In the genomic region with DNA sequence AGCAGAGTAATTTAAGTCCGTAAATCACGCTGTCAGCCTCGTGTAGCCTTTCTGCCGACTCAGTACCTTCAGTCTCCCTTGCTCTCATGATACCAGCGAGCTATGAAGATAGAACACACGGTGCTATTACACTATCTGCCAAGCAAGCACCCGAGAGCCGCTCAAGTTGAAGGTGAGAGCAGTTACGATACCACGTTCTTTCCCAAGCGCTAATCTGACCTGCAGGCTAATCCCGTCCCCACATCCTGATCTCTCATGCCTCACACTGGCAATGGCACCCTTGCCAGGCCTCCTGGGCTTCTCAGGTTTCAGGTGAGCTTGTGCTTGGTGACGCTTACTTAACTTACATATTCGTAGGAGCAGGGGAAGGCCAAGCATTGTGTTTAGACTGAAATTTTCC, we compare ENCODE assay signal across 28 mouse cellular contexts. TPM values are rescaled to one million over a fixed set of nuclear protein-coding genes. Genes with fewer than 3 reads are reported as not detected.
DNase-seq lines count a peak whose midpoint lies in the region; ATAC-seq lines count a peak whose summit lies in the region.
"Had no signal": no experiment of that assay in that cellular context is flagged by ENCODE, and none has a peak within 500 bp of the region (broad histone marks: within the 10 kb centered on the region; RNA-seq: fewer than 3 reads in every experiment).

No protein-coding gene starts in this region.

- H3K9ac ChIP-seq in midbrain, embryonic 11.5 days (ENCODE audit: low read length), result no peak overlapping the region
- no peak overlapping the region for H3K9ac ChIP-seq in midbrain, embryonic 14.5 days (replicated peaks; ENCODE audit: low read length)
- H3K9ac ChIP-seq: embryonic facial prominence, embryonic 13.5 days; forebrain, embryonic 12.5 days; forebrain, embryonic 15.5 days; heart, embryonic 13.5 days; hindbrain, embryonic 14.5 days had no signal

- peak; percentile 70 for DNase-seq in gastrocnemius, adult 18-20 months (ENCODE audit: low spot score)
- DNase-seq in gastrocnemius, postnatal 4 days (ENCODE audit: low spot score in 2 of 2), result no peak
- peak; percentile 41 for DNase-seq in midbrain, embryonic 11.5 days (ENCODE audit: low spot score, missing footprints)
- no peak for DNase-seq in midbrain, embryonic 14.5 days
- DNase-seq in gastrocnemius, postnatal 25 days, result peak; percentile 59
- no peak for DNase-seq in T-cell, adult 2 months (ENCODE audit: low spot score)
- DNase-seq in kidney, postnatal 36 days, result no peak
- DNase-seq: adrenal gland, adult 2 months; adrenal gland, postnatal 14 days; B cell, adult 2 months; cerebellum, adult 11 months; cerebellum, adult 2 months; cerebellum, adult 9-11 months; cerebellum, postnatal 25 days; heart, postnatal 14 days; heart, postnatal 4 days; kidney, adult 18-20 months had no signal

- no peaks in the 10 kb centered on the region for H3K9me3 ChIP-seq in midbrain, embryonic 11.5 days (ENCODE audit: control insufficient read depth, low read length)
- no peaks in the 10 kb centered on the region for H3K9me3 ChIP-seq in midbrain, embryonic 14.5 days (ENCODE audit: control insufficient read depth, low read length)
- H3K9me3 ChIP-seq: embryonic facial prominence, embryonic 13.5 days; forebrain, embryonic 12.5 days; forebrain, embryonic 15.5 days; G1E; heart, embryonic 13.5 days had no signal

- no peak overlapping the region for H3K27ac ChIP-seq in midbrain, embryonic 11.5 days (ENCODE audit: low read depth, low read length)
- H3K27ac ChIP-seq in midbrain, embryonic 14.5 days (replicated peaks; ENCODE audit: low read depth, low read length), result no peak overlapping the region
- H3K27ac ChIP-seq: embryonic facial prominence, embryonic 13.5 days; forebrain, embryonic 12.5 days; forebrain, embryonic 15.5 days; heart, embryonic 13.5 days; hindbrain, embryonic 14.5 days; hindbrain, postnatal 0 days had no signal

- H3K4me2 ChIP-seq in midbrain, embryonic 11.5 days, result no peak overlapping the region
- H3K4me2 ChIP-seq in midbrain, embryonic 14.5 days (ENCODE audit: low read length), result no peak overlapping the region
- H3K4me2 ChIP-seq: embryonic facial prominence, embryonic 13.5 days; forebrain, embryonic 12.5 days; forebrain, embryonic 15.5 days; heart, embryonic 13.5 days; hindbrain, embryonic 14.5 days had no signal

- H3K4me3 ChIP-seq in midbrain, embryonic 11.5 days (ENCODE audit: low read depth, low read length), result no peak overlapping the region
- H3K4me3 ChIP-seq in midbrain, embryonic 14.5 days (replicated peaks; ENCODE audit: low read depth, low read length), result no peak overlapping the region
- H3K4me3 ChIP-seq: embryonic facial prominence, embryonic 13.5 days; forebrain, embryonic 12.5 days; forebrain, embryonic 15.5 days; heart, embryonic 13.5 days had no signal

- no peak for ATAC-seq in midbrain, embryonic 11.5 days (ENCODE audit: low FRiP score)
- ATAC-seq in midbrain, embryonic 14.5 days (ENCODE audit: low FRiP score, low TSS enrichment), result no peak
- ATAC-seq: forebrain, embryonic 15.5 days; hindbrain, postnatal 0 days; inflammation-experienced regulatory T-cells, adult 6 months; intestine, embryonic 16.5 days; Patski had no signal

- no peaks in the 10 kb centered on the region for H3K4me1 ChIP-seq in midbrain, embryonic 11.5 days (ENCODE audit: control insufficient read depth, insufficient read depth, low read length)
- H3K4me1 ChIP-seq in midbrain, embryonic 14.5 days (ENCODE audit: control insufficient read depth, insufficient read depth, low read length), result no peaks in the 10 kb centered on the region
- H3K4me1 ChIP-seq: embryonic facial prominence, embryonic 13.5 days; forebrain, embryonic 12.5 days; forebrain, embryonic 15.5 days; heart, embryonic 13.5 days had no signal

- peaks cover 14% of the 10 kb centered on the region for H3K36me3 ChIP-seq in midbrain, embryonic 11.5 days (ENCODE audit: control insufficient read depth, insufficient read depth, low read length)
- H3K36me3 ChIP-seq in midbrain, embryonic 14.5 days (ENCODE audit: control insufficient read depth, insufficient read depth, low read length), result peaks cover 83% of the 10 kb centered on the region

- 90% methylated on average over 14 of the region's 14 CpGs for WGBS in midbrain, embryonic 11.5 days
- 91% methylated on average over 14 of the region's 14 CpGs for WGBS in midbrain, embryonic 14.5 days

- H3K27me3 ChIP-seq in midbrain, embryonic 11.5 days (ENCODE audit: control insufficient read depth, insufficient read depth, low read length), result no peaks in the 10 kb centered on the region
- no peaks in the 10 kb centered on the region for H3K27me3 ChIP-seq in midbrain, embryonic 14.5 days (ENCODE audit: control insufficient read depth, insufficient read depth, low read length)
- H3K27me3 ChIP-seq: CH12.LX; embryonic facial prominence, embryonic 13.5 days; forebrain, embryonic 12.5 days; forebrain, embryonic 15.5 days; heart, embryonic 13.5 days; Patski had no signal

RNA-seq across cellular contexts. Expression of a gene that starts 40.6 kb away (rescaled TPM):
- 10 to 100 TPM; 31.4 to 34.8 TPM for total RNA-seq in gastrocnemius, adult 18-20 months (2021)
- total RNA-seq in gastrocnemius, postnatal 4 days (2021), result 10 to 100 TPM; 63.0 to 70.4 TPM
- polyA plus RNA-seq in midbrain, embryonic 11.5 days (2014; fragmentation: Nextera tagmentation; extraction: Ambion mirVana), result 24.9 and 25.7 TPM in 2 replicates
- polyA plus RNA-seq in midbrain, embryonic 14.5 days (2014; fragmentation: Nextera tagmentation; extraction: Ambion mirVana), result 35.1 and 39.4 TPM in 2 replicates
- total RNA-seq in gastrocnemius, postnatal 25 days (2021), result 10 to 100 TPM; 29.3 to 33.6 TPM

Comparison
In these comparisons a context has a peak if more than half of its experiments do, and no peak if none do; other contexts are left out.
1. DNase-seq: peak in gastrocnemius, adult 18-20 months (single experiment), midbrain, embryonic 11.5 days (single experiment) and gastrocnemius, postnatal 25 days (single experiment); none in gastrocnemius, postnatal 4 days (0 of 2), midbrain, embryonic 14.5 days (single experiment), T-cell, adult 2 months (single experiment) and kidney, postnatal 36 days (0 of 2).